Mouse (Mus musculus) gastrocnemius, postnatal 36 days (tissue): Measurements from ENCODE around the gene Gtpbp4. TPM values are rescaled to one million over a fixed set of nuclear protein-coding genes. Genes with fewer than 3 reads are reported as not detected.

Experiments used
- microRNA-seq, 2 experiments: library from miRNA; unstranded; fragments of <30 nt; microRNA quantifications; one replicate each; pipeline ENCODE4 v1.2.0; 2021
- total RNA-seq, 2 experiments: library from RNA; stranded (reverse); gene quantifications; 2 replicates each; pipeline ENCODE4 v1.2.3; 2021

Gene Gtpbp4
- total RNA-seq, 2 experiments from 2014 or later: 35.0 to 42.0 TPM

Small RNA genes within 50 kb of the gene (microRNA-seq; reads per million reads assigned to microRNA genes)
- 0 reads per million in 2 experiments for gene Gm22750

Other genes starting within 250 kb of the Gtpbp4 start
- gene Wdr37, start 124.2 kb downstream of the Gtpbp4 start, total RNA-seq: 10 to 100 TPM; 26.2 to 27.0 TPM
- gene Idi1, start 110.6 kb downstream of the Gtpbp4 start, total RNA-seq: 1 to 10 TPM; 4.8 to 5.8 TPM
- not detected for gene Gm9745, start 47.9 kb downstream of the Gtpbp4 start, total RNA-seq
- gene Idi2, start 43.2 kb downstream of the Gtpbp4 start, total RNA-seq: not detected
- gene Larp4b, start 97.8 kb upstream of the Gtpbp4 start, total RNA-seq: 10 to 100 TPM; 66.0 to 67.8 TPM